Mouse (Mus musculus): ENCODE measurements at regions not wholly inside any gene's neighbourhood (a gene's known extent, or its start where the extent isn't known, plus 50 kb on each side); places are given as distances from the start of the nearest gene placed in this dataset.

- peak; percentile 45 for DNase-seq (ENCODE audit: low read depth, low spot score)
These were observed 80.0 kb downstream of the Tbx4 start for GRCm38 (mm10) chr11:85966207-85966606.

GRCm38 (mm10) chr11:85970287-85970686 lies 84.1 kb downstream of the Tbx4 start:
- DNase-seq (ENCODE audit: low read depth, low spot score), result no peak

- DNase-seq (ENCODE audit: low read depth, low spot score), result peak; percentile 75
These were observed 86.2 kb downstream of the Tbx4 start for GRCm38 (mm10) chr11:85972385-85972784.

GRCm38 (mm10) chr11:85973736-85974135 lies 87.5 kb downstream of the Tbx4 start:
- DNase-seq (ENCODE audit: low read depth, low spot score), result no peak

- DNase-seq (ENCODE audit: low read depth, low spot score), result peak; percentile 58
These were observed 90.6 kb downstream of the Tbx4 start for GRCm38 (mm10) chr11:85976693-85977434.

- DNase-seq (ENCODE audit: low read depth, low spot score), result peak; percentile 23
These were observed 94.2 kb downstream of the Tbx4 start for GRCm38 (mm10) chr11:85980388-85980787.

GRCm38 (mm10) chr11:85981561-85981960 lies 95.3 kb downstream of the Tbx4 start:
- DNase-seq (ENCODE audit: low read depth, low spot score), result no peak

- no peak for DNase-seq (ENCODE audit: low read depth, low spot score)
These were observed 100.1 kb downstream of the Tbx4 start for GRCm38 (mm10) chr11:85986338-85986737.

GRCm38 (mm10) chr11:85987181-85987580 lies 101.0 kb downstream of the Tbx4 start:
- DNase-seq (ENCODE audit: low read depth, low spot score), result no peak

GRCm38 (mm10) chr11:85989536-85989935 lies 103.3 kb downstream of the Tbx4 start:
- DNase-seq (ENCODE audit: low read depth, low spot score), result no peak

GRCm38 (mm10) chr11:85989940-85990493 lies 103.8 kb downstream of the Tbx4 start:
- peak; percentile 66 for DNase-seq (ENCODE audit: low read depth, low spot score)

- no peak for DNase-seq (ENCODE audit: low read depth, low spot score)
These were observed 109.3 kb downstream of the Tbx4 start for GRCm38 (mm10) chr11:85995318-85996095.

- no peak for DNase-seq (ENCODE audit: low read depth, low spot score)
These were observed 110.5 kb downstream of the Tbx4 start for GRCm38 (mm10) chr11:85996686-85997085.

GRCm38 (mm10) chr11:86003341-86003740 lies 117.1 kb downstream of the Tbx4 start:
- DNase-seq (ENCODE audit: low read depth, low spot score), result no peak

- DNase-seq (ENCODE audit: low read depth, low spot score), result peak; percentile 79
These were observed 119.1 kb downstream of the Tbx4 start for GRCm38 (mm10) chr11:86005284-86005683.

GRCm38 (mm10) chr11:86005899-86006445 lies 119.8 kb downstream of the Tbx4 start:
- no peak for DNase-seq (ENCODE audit: low read depth, low spot score)

- DNase-seq (ENCODE audit: low read depth, low spot score), result no peak
These were observed 120.6 kb downstream of the Tbx4 start for GRCm38 (mm10) chr11:86006859-86007258.
